Mouse (Mus musculus) forebrain, postnatal 0 days (tissue): ENCODE results near the gene Vegfc. TPM values are rescaled to one million over a fixed set of nuclear protein-coding genes. Genes with fewer than 3 reads are reported as not detected.

ENCODE experiments used
- ATAC-seq: fragments of 200-750 bp; cut with Nextera tagmentation; 2 replicates; pipeline ENCODE4 v1.8.0; 2017; ENCODE audit warnings: mild to moderate bottlenecking, moderate library complexity
- DNase-seq: peaks from one replicate; pipeline ENCODE4 v3.0.0-alpha.2; 2015
- H3K27ac ChIP-seq: fragments of 300-500 bp; sonication (generic); 2 replicates; pipeline ENCODE4 v1.5.1; 2014; ENCODE audit warnings: low read depth, mild to moderate bottlenecking, antibody characterized with exemption, low read length, moderate library complexity, mixed read lengths
- H3K27me3 ChIP-seq: fragments of 300-500 bp; sonication (generic); 2 replicates; pipeline ENCODE4 v1.6.1; 2014; ENCODE audit warnings: mild to moderate bottlenecking, low read length, mixed read lengths; ENCODE audit not compliant: insufficient read depth
- H3K36me3 ChIP-seq: fragments of 300-500 bp; sonication (generic); 2 replicates; pipeline ENCODE4 v1.6.1; 2014; ENCODE audit warnings: mild to moderate bottlenecking, moderate library complexity; ENCODE audit not compliant: insufficient read depth
- H3K4me1 ChIP-seq: fragments of 300-500 bp; sonication (generic); 2 replicates; pipeline ENCODE4 v1.6.1; 2014; ENCODE audit warnings: antibody characterized with exemption; ENCODE audit not compliant: insufficient read depth
- H3K4me2 ChIP-seq: fragments of 300-500 bp; sonication (generic); 2 replicates; pipeline ENCODE4 v1.6.1; 2014; ENCODE audit warnings: low read depth, mild to moderate bottlenecking, moderate library complexity
- H3K4me3 ChIP-seq: fragments of 300-500 bp; sonication (generic); 2 replicates; pipeline ENCODE4 v1.5.1; 2014; ENCODE audit warnings: low read depth, low read length, mixed read lengths
- H3K9ac ChIP-seq: fragments of 300-500 bp; sonication (generic); 2 replicates; pipeline ENCODE4 v1.6.1; 2014; ENCODE audit warnings: mild to moderate bottlenecking
- H3K9me3 ChIP-seq: fragments of 300-500 bp; sonication (generic); 2 replicates; pipeline ENCODE4 v1.6.1; 2016; ENCODE audit warnings: low read length
- CTCF ChIP-seq: sonication (generic); IDR thresholded peaks from 2 replicates; pipeline ENCODE4 v1.5.1; 2016; ENCODE audit warnings: antibody characterized with exemption, control low read depth, low read depth
- WGBS: fragments of 180-500 bp; shearing (Covaris S2); extraction: QIAGEN DNeasy Blood & Tissue Kit; methylation state at CpG from one replicate; pipeline ENCODE4 v1.1.7; 2014; 5-methylcytosine and 5-hydroxymethylcytosine counted together
- polyA plus RNA-seq: library from polyadenylated mRNA; unstranded; fragments of >200 nt; fragmentation: Nextera tagmentation; extraction: Ambion mirVana; gene quantifications from 2 replicates; pipeline ENCODE4 v1.2.1, GENCODE M21; 2015
- total RNA-seq: library from RNA; depleted of rRNA; stranded (reverse); fragments of >200 nt; gene quantifications from 2 replicates; pipeline ENCODE4 v1.2.3, GENCODE M21; 2014

Vegfc gene
- total and polyA plus RNA-seq, 2 experiments from 2014 or later, result 4.9 to 8.2 TPM

GRCm38 (mm10) chr8:54076791-54077270, 575 bp upstream of the Vegfc start:
- H3K9ac ChIP-seq, result peak overlapping the region; percentile 68
- no peaks in the 10 kb centered on the region for H3K9me3 ChIP-seq
- peak; percentile 62 for TF ChIP-seq CTCF
- H3K27ac ChIP-seq, result peak overlapping the region; percentile 45; the same call in 1 of the 2 replicates
- peak; percentile 68 for DNase-seq
- no peaks in the 10 kb centered on the region for H3K27me3 ChIP-seq
- peak overlapping the region; percentile 92 for H3K4me2 ChIP-seq
- ATAC-seq, result peak; percentile 95
- H3K4me1 ChIP-seq, result no peaks in the 10 kb centered on the region
- under 1% methylated on average over 8 of the region's 28 CpGs for WGBS
- no peaks in the 10 kb centered on the region for H3K36me3 ChIP-seq
- H3K4me3 ChIP-seq, result peak overlapping the region; percentile 83

GRCm38 (mm10) chr8:54078121-54078440, 675 bp downstream of the Vegfc start:
- ATAC-seq, result no peak
- no peak for DNase-seq
- no peak overlapping the region; the same call in 1 of the 2 replicates for H3K27ac ChIP-seq

GRCm38 (mm10) chr8:54079001-54079400, 1.6 kb downstream of the Vegfc start:
- H3K4me1 ChIP-seq, result no peaks in the 10 kb centered on the region
- DNase-seq, result no peak
- H3K36me3 ChIP-seq, result no peaks in the 10 kb centered on the region
- TF ChIP-seq CTCF, result no peak
- peak overlapping the region; percentile 22; the same call in 1 of the 2 replicates for H3K4me3 ChIP-seq
- no peak for ATAC-seq
- no peak overlapping the region for H3K9ac ChIP-seq
- peak overlapping the region; percentile 22 for H3K4me2 ChIP-seq
- no peaks in the 10 kb centered on the region for H3K9me3 ChIP-seq
- no peak overlapping the region for H3K27ac ChIP-seq
- 33% methylated on average over 11 of the region's 11 CpGs for WGBS
- H3K27me3 ChIP-seq, result no peaks in the 10 kb centered on the region

More at GRCm38 (mm10) chr8:54078121-54078440, 675 bp downstream of the Vegfc start:
- peak overlapping the region; percentile 83 for H3K4me3 ChIP-seq
- no peaks in the 10 kb centered on the region for H3K36me3 ChIP-seq
- peak overlapping the region; percentile 68 for H3K9ac ChIP-seq
- TF ChIP-seq CTCF, result no peak
- H3K27me3 ChIP-seq, result no peaks in the 10 kb centered on the region
- no peaks in the 10 kb centered on the region for H3K9me3 ChIP-seq
- H3K4me2 ChIP-seq, result peak overlapping the region; percentile 92
- H3K4me1 ChIP-seq, result no peaks in the 10 kb centered on the region
- WGBS, result 5% methylated on average over 1 of the region's 1 CpGs

GRCm38 (mm10) chr8:54079601-54080000, 2.2 kb downstream of the Vegfc start:
- no peak overlapping the region for H3K4me2 ChIP-seq
- TF ChIP-seq CTCF, result peak; percentile 47
- H3K27ac ChIP-seq, result no peak overlapping the region
- no peak overlapping the region for H3K4me3 ChIP-seq
- no peaks in the 10 kb centered on the region for H3K9me3 ChIP-seq
- no peak overlapping the region for H3K9ac ChIP-seq
- DNase-seq (no peak), ATAC-seq (no peak)
- H3K36me3 ChIP-seq, result no peaks in the 10 kb centered on the region
- no peaks in the 10 kb centered on the region for H3K27me3 ChIP-seq
- H3K4me1 ChIP-seq, result no peaks in the 10 kb centered on the region

GRCm38 (mm10) chr8:54085896-54086295, 8.5 kb downstream of the Vegfc start:
- no peak for TF ChIP-seq CTCF
- Histone ChIP-seq H3K9ac (no peak overlapping the region), H3K27ac (no peak overlapping the region), H3K4me1 (no peaks in the 10 kb centered on the region), H3K4me3 (no peak overlapping the region), H3K36me3 (no peaks in the 10 kb centered on the region), H3K4me2 (no peak overlapping the region), H3K9me3 (no peaks in the 10 kb centered on the region), H3K27me3 (no peaks in the 10 kb centered on the region)
- 89% methylated on average over 6 of the region's 6 CpGs for WGBS
- ATAC-seq, result no peak
- DNase-seq, result no peak

GRCm38 (mm10) chr8:54087114-54087513, 9.7 kb downstream of the Vegfc start:
- Histone ChIP-seq H3K4me1 (no peaks in the 10 kb centered on the region), H3K9ac (no peak overlapping the region), H3K9me3 (no peaks in the 10 kb centered on the region), H3K27me3 (no peaks in the 10 kb centered on the region), H3K27ac (no peak overlapping the region), H3K4me3 (no peak overlapping the region), H3K36me3 (no peaks in the 10 kb centered on the region), H3K4me2 (no peak overlapping the region)
- 92% methylated on average over 2 of the region's 2 CpGs for WGBS
- no peak for ATAC-seq
- DNase-seq, result no peak
- no peak for TF ChIP-seq CTCF

GRCm38 (mm10) chr8:54089204-54089603, 11.8 kb downstream of the Vegfc start:
- H3K9me3 ChIP-seq, result no peaks in the 10 kb centered on the region
- H3K27ac ChIP-seq, result no peak overlapping the region
- ATAC-seq (no peak), DNase-seq (no peak)
- H3K36me3 ChIP-seq, result no peaks in the 10 kb centered on the region
- no peaks in the 10 kb centered on the region for H3K4me1 ChIP-seq
- no peak for TF ChIP-seq CTCF
- 71% methylated on average over 4 of the region's 4 CpGs for WGBS
- no peak overlapping the region for H3K4me2 ChIP-seq
- H3K27me3 ChIP-seq, result no peaks in the 10 kb centered on the region
- no peak overlapping the region for H3K4me3 ChIP-seq
- H3K9ac ChIP-seq, result no peak overlapping the region
